Mouse (Mus musculus) left cerebral cortex, adult 9 months (tissue): ENCODE measurements around the gene Pum3.

ENCODE experiments used
- DNase-seq, 2 experiments: peaks; one replicate each; pipeline ENCODE4 v3.0.0; 2022; ENCODE audit warnings: low spot score in 2 of 2

Pum3 gene

GRCm38 (mm10) chr19:27429745-27430251 is at the start of gene Pum3:
Gene Pum3, minus strand, starts transcription at chr19:27429825.
- peak; percentile 98 to 99 for DNase-seq

GRCm38 (mm10) chr19:27466691-27467090 is 37.1 kb upstream of the Pum3 start:
- DNase-seq: no peak

GRCm38 (mm10) chr19:27462656-27463055 is 33.0 kb upstream of the Pum3 start:
- DNase-seq: no peak

- peak in 1 of 2 experiments; percentile 68 for DNase-seq
Observed at GRCm38 (mm10) chr19:27450458-27450857, 20.8 kb upstream of the Pum3 start.

GRCm38 (mm10) chr19:27447515-27447914 is 17.9 kb upstream of the Pum3 start:
- peak in 1 of 2 experiments; percentile 53 for DNase-seq

- DNase-seq: peak in 1 of 2 experiments; percentile 30
Observed at GRCm38 (mm10) chr19:27441106-27441505, 11.5 kb upstream of the Pum3 start.

GRCm38 (mm10) chr19:27437982-27438652 is 8.5 kb upstream of the Pum3 start:
- no peak for DNase-seq

- DNase-seq: no peak
Observed at GRCm38 (mm10) chr19:27430406-27430805, 781 bp upstream of the Pum3 start.

- no peak for DNase-seq
Observed at GRCm38 (mm10) chr19:27429281-27429680, 344 bp downstream of the Pum3 start.

GRCm38 (mm10) chr19:27427865-27428264 is 1.8 kb downstream of the Pum3 start:
- DNase-seq: no peak

- no peak for DNase-seq
Observed at GRCm38 (mm10) chr19:27426451-27426850, 3.2 kb downstream of the Pum3 start.

GRCm38 (mm10) chr19:27425656-27426055 is 4.0 kb downstream of the Pum3 start:
- DNase-seq: peak in 1 of 2 experiments; percentile 68

- no peak for DNase-seq
Observed at GRCm38 (mm10) chr19:27417375-27417774, 12.2 kb downstream of the Pum3 start.

- peak in 1 of 2 experiments; percentile 24 for DNase-seq
Observed at GRCm38 (mm10) chr19:27416569-27416968, 13.1 kb downstream of the Pum3 start.

- DNase-seq: no peak
Observed at GRCm38 (mm10) chr19:27411340-27411739, 18.3 kb downstream of the Pum3 start.

- DNase-seq: no peak
Observed at GRCm38 (mm10) chr19:27410751-27411150, 18.9 kb downstream of the Pum3 start.

GRCm38 (mm10) chr19:27409782-27410181 is 19.8 kb downstream of the Pum3 start:
- DNase-seq: no peak

- DNase-seq: no peak
Observed at GRCm38 (mm10) chr19:27409196-27409595, 20.4 kb downstream of the Pum3 start.

GRCm38 (mm10) chr19:27397797-27398196 is 31.8 kb downstream of the Pum3 start:
- DNase-seq: no peak

- no peak for DNase-seq
Observed at GRCm38 (mm10) chr19:27397223-27397622, 32.4 kb downstream of the Pum3 start.

- no peak for DNase-seq
Observed at GRCm38 (mm10) chr19:27396719-27397118, 32.9 kb downstream of the Pum3 start.

GRCm38 (mm10) chr19:27395936-27396335 is 33.7 kb downstream of the Pum3 start:
- DNase-seq: no peak

- no peak for DNase-seq
Observed at GRCm38 (mm10) chr19:27395481-27395880, 34.1 kb downstream of the Pum3 start.
